10 mouse cellular contexts compared by ENCODE assay signal in the genomic region with DNA sequence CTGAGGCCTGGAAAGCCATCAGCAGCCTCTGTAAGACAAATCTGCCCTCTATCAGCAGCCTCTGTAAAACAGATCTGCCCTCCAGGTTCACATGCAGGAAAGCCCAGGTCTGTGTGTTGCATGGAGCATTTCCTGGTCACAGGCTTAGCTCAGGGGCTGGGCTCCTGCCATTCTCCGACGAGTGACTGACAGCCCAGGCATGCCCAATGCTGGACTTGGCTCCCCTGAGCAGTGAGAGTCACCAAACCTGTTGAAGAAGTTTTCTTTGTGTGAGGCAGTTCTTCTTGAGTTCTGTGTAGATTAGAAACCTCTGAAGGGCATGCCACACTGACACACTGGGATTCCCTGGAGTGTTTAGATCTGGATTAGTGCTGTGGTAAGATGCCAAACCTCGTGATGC. TPM values are rescaled to one million over a fixed set of nuclear protein-coding genes. Genes with fewer than 3 reads are reported as not detected.
DNase-seq lines count a peak whose midpoint lies in the region; ATAC-seq and TF ChIP-seq lines count a peak whose summit lies in the region.
"Had no signal": no experiment of that assay in that cellular context is flagged by ENCODE, and none has a peak within 500 bp of the region (broad histone marks: within the 10 kb centered on the region; RNA-seq: fewer than 3 reads in every experiment).

No protein-coding gene starts in this region.

- peaks cover 24% of the 10 kb centered on the region for H3K4me1 ChIP-seq in heart, embryonic 15.5 days (replicated peaks)
- H3K4me1 ChIP-seq in embryonic facial prominence, embryonic 14.5 days (ENCODE audit: control insufficient read depth, insufficient read depth, low read length) = no peaks in the 10 kb centered on the region
- H3K4me1 ChIP-seq in liver, embryonic 13.5 days (replicated peaks) = peaks cover 98% of the 10 kb centered on the region
- no peaks in the 10 kb centered on the region for H3K4me1 ChIP-seq in midbrain, postnatal 0 days (ENCODE audit: insufficient read depth, low read length)
- H3K4me1 ChIP-seq: midbrain, embryonic 12.5 days had no signal

- 39% methylated on average over 3 of the region's 3 CpGs for WGBS in heart, embryonic 15.5 days
- 21% methylated on average over 3 of the region's 3 CpGs for WGBS in embryonic facial prominence, embryonic 14.5 days
- 44% methylated on average over 3 of the region's 3 CpGs for WGBS in liver, embryonic 13.5 days (ENCODE audit: insufficient replicate concordance)
- 29% methylated on average over 3 of the region's 3 CpGs for WGBS in midbrain, postnatal 0 days

- DNase-seq in heart, adult 11 months = no peak
- DNase-seq in 3T3-L1 (ENCODE audit: low read depth, low spot score) = peak; percentile 9
- DNase-seq in embryonic facial prominence, embryonic 14.5 days (ENCODE audit: low spot score) = peak; percentile 87
- DNase-seq in liver, embryonic 13.5 days = no peak
- no peak for DNase-seq in Muller cell, postnatal 12 days (ENCODE audit: inconsistent ontology term)
- DNase-seq in midbrain, postnatal 0 days (ENCODE audit: low spot score) = no peak
- DNase-seq in cerebellum, adult 9-10 months = no peak
- DNase-seq: gastrocnemius, adult 2 months had no signal

- no peak overlapping the region for H3K4me2 ChIP-seq in heart, embryonic 15.5 days
- no peak overlapping the region for H3K4me2 ChIP-seq in embryonic facial prominence, embryonic 14.5 days (ENCODE audit: low read depth, low read length)
- H3K4me2 ChIP-seq in liver, embryonic 13.5 days = no peak overlapping the region
- no peak overlapping the region for H3K4me2 ChIP-seq in midbrain, postnatal 0 days (ENCODE audit: low read depth, low read length, poor library complexity, severe bottlenecking)
- H3K4me2 ChIP-seq: midbrain, embryonic 12.5 days had no signal

- no peak overlapping the region for H3K9ac ChIP-seq in heart, embryonic 15.5 days
- H3K9ac ChIP-seq in embryonic facial prominence, embryonic 14.5 days (ENCODE audit: low read depth, low read length) = no peak overlapping the region
- H3K9ac ChIP-seq in liver, embryonic 13.5 days = peak overlapping the region; percentile 49
- no peak overlapping the region for H3K9ac ChIP-seq in midbrain, postnatal 0 days (replicated peaks; ENCODE audit: low read length, poor library complexity, severe bottlenecking)
- H3K9ac ChIP-seq: midbrain, embryonic 12.5 days had no signal

- TF ChIP-seq CTCF in midbrain, postnatal 0 days (IDR thresholded peaks at IDR 0.05) = no peak

- no peak overlapping the region for H3K4me3 ChIP-seq in heart, embryonic 15.5 days
- no peak overlapping the region for H3K4me3 ChIP-seq in embryonic facial prominence, embryonic 14.5 days (ENCODE audit: low read depth, low read length)
- no peak overlapping the region for H3K4me3 ChIP-seq in liver, embryonic 13.5 days (replicated peaks)
- no peak overlapping the region for H3K4me3 ChIP-seq in midbrain, postnatal 0 days (ENCODE audit: low read depth, low read length)
- H3K4me3 ChIP-seq: gastrocnemius, adult 2 months; midbrain, embryonic 12.5 days had no signal

- no peaks in the 10 kb centered on the region for H3K9me3 ChIP-seq in heart, embryonic 15.5 days (replicated peaks)
- no peaks in the 10 kb centered on the region for H3K9me3 ChIP-seq in embryonic facial prominence, embryonic 14.5 days (ENCODE audit: control insufficient read depth, low read length)
- no peaks in the 10 kb centered on the region for H3K9me3 ChIP-seq in liver, embryonic 13.5 days (replicated peaks)
- no peaks in the 10 kb centered on the region for H3K9me3 ChIP-seq in midbrain, postnatal 0 days (ENCODE audit: low read length)
- H3K9me3 ChIP-seq: midbrain, embryonic 12.5 days had no signal

- no peaks in the 10 kb centered on the region for H3K36me3 ChIP-seq in heart, embryonic 15.5 days
- no peaks in the 10 kb centered on the region for H3K36me3 ChIP-seq in embryonic facial prominence, embryonic 14.5 days (ENCODE audit: control insufficient read depth, insufficient read depth, low read length)
- H3K36me3 ChIP-seq in liver, embryonic 13.5 days = no peaks in the 10 kb centered on the region
- H3K36me3 ChIP-seq in midbrain, postnatal 0 days (ENCODE audit: insufficient read depth, low read length) = no peaks in the 10 kb centered on the region
- H3K36me3 ChIP-seq: midbrain, embryonic 12.5 days had no signal

- no peak for ATAC-seq in heart, embryonic 15.5 days (replicated peaks; ENCODE audit: insufficient number of reproducible peaks, insufficient read depth, low FRiP score, low read depth)
- ATAC-seq in embryonic facial prominence, embryonic 14.5 days (ENCODE audit: low read depth) = peak; percentile 91
- no peak for ATAC-seq in liver, embryonic 13.5 days (ENCODE audit: low read depth)
- no peak for ATAC-seq in midbrain, postnatal 0 days (ENCODE audit: low FRiP score)

- no peaks in the 10 kb centered on the region for H3K27me3 ChIP-seq in heart, embryonic 15.5 days
- H3K27me3 ChIP-seq in embryonic facial prominence, embryonic 14.5 days (replicated peaks; ENCODE audit: control insufficient read depth, insufficient read depth, low read length) = no peaks in the 10 kb centered on the region
- H3K27me3 ChIP-seq in liver, embryonic 13.5 days = no peaks in the 10 kb centered on the region
- H3K27me3 ChIP-seq in midbrain, postnatal 0 days (ENCODE audit: insufficient read depth, low read length) = no peaks in the 10 kb centered on the region
- H3K27me3 ChIP-seq: midbrain, embryonic 12.5 days had no signal

- peak overlapping the region; percentile 42; the same call in 1 of the 2 replicates for H3K27ac ChIP-seq in heart, embryonic 15.5 days
- H3K27ac ChIP-seq in embryonic facial prominence, embryonic 14.5 days (replicated peaks; ENCODE audit: low read depth, low read length) = peak overlapping the region; percentile 2; the same call in 1 of the 2 replicates
- peak overlapping the region; percentile 99 for H3K27ac ChIP-seq in liver, embryonic 13.5 days
- H3K27ac ChIP-seq in midbrain, postnatal 0 days (ENCODE audit: low read depth, low read length) = no peak overlapping the region
- H3K27ac ChIP-seq: gastrocnemius, adult 2 months; midbrain, embryonic 12.5 days had no signal

RNA-seq across cellular contexts. Expression of a gene that starts 57.3 kb away (rescaled TPM):
- polyA plus RNA-seq in heart, embryonic 15.5 days (2015; fragmentation: Nextera tagmentation; extraction: Ambion mirVana) = 50.9 and 54.1 TPM in 2 replicates
- polyA plus RNA-seq in embryonic facial prominence, embryonic 14.5 days (2014; fragmentation: Nextera tagmentation; extraction: Ambion mirVana) = 36.1 and 37.8 TPM in 2 replicates
- polyA plus RNA-seq in liver, embryonic 13.5 days (2015; fragmentation: Nextera tagmentation; extraction: Ambion mirVana) = 28.3 and 29.1 TPM in 2 replicates
- total RNA-seq in midbrain, postnatal 0 days (2014; rRNA removed) = 12.7 and 14.9 TPM in 2 replicates
- 17.1 and 18.3 TPM in 2 replicates for polyA plus RNA-seq in midbrain, postnatal 0 days (2015; fragmentation: Nextera tagmentation; extraction: Ambion mirVana)

Comparison
In these comparisons a context has a peak if more than half of its experiments do, and no peak if none do; other contexts are left out.
1. DNase-seq: peak in 3T3-L1 (single experiment) and embryonic facial prominence, embryonic 14.5 days (single experiment); none in heart, adult 11 months (single experiment), liver, embryonic 13.5 days (single experiment), Muller cell, postnatal 12 days (single experiment), midbrain, postnatal 0 days (single experiment) and cerebellum, adult 9-10 months (single experiment).